Mouse (Mus musculus) spleen, postnatal 10 days (tissue): ENCODE measurements around the gene Mark3.

Experiments used
- DNase-seq, 2 experiments: peaks; one replicate each; pipeline ENCODE4 v3.0.0; 2021 to 2022; ENCODE audit warnings: low spot score in 2 of 2

Mark3 gene

DNA sequence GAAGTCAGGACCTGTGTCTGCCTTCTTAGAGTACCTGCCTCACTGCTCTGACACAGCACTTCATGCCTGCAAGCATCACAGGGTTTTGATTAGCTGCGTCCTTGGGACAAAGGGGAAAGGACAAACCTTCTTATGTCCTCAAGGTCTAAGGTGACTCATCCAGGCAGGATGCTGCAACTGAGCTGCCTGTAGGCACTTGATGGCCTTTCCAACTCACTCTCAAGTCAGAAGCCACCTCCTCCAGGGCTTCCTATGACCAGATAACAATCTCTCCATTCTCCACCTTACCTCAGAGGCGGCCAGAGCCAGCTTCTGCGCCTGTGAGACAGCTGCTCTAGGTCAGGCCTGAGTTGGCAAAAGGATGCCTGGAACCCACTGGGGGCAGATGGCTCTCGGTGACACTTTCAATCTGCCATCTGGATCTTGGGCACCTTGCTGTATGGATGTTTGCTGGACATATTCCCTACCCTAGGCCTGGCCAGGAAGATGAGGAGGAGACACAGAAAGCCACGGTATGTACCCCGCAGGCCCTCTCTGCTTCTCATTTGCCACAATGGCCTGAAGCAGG lies 124.1 kb downstream of the Mark3 start:
- DNase-seq = no peak

DNA sequence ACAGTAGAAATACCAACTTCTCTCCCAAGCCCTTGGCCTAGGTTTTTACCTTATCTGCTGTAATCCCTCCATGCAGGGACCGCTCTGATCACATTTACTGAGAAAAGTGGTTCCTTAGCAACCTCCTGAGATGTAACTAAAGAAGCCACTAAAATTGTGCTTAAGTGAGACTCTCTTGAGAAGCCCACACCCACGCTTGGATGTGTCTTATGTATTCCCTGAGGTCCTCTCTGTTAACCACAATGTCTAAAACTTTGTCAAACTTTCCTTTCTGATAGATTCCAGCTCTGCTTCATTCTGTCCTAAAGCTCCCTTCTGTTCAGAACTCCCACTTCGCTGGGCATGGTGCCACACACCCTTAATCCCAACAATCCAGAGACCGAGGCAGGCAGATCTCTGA lies 125.2 kb downstream of the Mark3 start:
- no peak for DNase-seq

DNA sequence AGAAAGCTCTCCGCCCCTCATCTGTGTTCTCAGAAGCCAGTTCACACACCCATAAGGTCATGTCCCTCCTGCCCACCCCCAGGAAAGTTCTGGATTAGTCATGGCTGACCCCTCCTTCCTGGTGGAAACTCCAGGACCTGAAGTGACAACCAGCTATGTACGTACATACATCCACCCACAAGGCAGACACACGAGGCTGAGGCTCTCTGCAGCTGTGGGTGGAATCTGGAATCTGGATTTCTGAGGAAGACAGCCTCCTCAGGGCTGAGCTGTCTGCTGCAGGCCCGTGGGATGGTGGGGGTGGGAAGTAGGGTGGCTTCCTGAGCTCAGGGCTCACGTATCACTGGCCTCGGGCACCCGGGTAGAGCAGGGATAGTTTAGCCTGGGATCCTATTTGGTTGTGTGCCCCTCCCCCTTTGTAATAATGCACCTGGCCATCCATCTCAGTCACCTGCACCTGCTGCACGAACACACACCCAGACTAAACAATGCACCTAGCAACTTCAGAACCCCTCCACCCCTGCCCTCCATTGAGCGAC lies 126.7 kb downstream of the Mark3 start:
- DNase-seq = no peak

DNA sequence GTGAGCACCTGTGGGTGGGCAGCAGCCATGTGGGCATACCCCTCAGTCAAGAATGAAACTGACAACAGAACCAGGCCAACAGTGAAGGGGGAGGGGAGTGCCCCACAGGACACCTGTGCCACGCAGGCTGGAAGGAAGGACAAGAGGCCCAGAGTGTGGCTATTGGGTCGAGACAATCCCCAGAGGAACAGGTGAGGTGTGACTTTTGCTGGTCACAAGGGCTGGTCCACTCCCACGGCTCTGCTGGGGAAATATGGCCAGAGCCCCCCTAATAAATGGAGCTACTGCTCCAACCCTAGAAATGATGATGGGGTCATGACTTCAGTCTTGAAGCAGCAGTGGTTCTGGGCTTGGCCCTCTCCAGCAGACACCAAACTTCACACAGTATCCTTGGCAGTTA lies 129.0 kb downstream of the Mark3 start:
- no peak for DNase-seq

DNA sequence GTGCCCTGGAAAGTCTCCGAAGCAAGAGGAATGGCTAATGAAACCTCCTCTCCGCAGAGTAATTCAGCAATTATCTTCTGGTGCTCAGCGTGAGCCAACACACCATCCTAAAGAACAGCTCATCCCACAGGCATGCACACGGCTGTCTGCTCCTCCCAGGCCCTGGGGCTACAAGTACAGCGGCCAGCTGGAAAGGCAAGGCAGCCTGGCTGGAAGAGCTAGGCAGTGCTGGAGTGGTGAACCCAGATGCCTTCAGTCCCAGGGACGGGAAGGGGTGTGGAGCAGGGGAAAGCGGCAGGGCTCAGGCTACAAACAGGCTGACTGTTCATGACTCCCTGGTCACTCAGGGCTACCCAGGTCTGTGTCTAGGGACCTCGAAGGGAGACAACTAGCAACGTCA lies 130.3 kb downstream of the Mark3 start:
- no peak for DNase-seq

DNA sequence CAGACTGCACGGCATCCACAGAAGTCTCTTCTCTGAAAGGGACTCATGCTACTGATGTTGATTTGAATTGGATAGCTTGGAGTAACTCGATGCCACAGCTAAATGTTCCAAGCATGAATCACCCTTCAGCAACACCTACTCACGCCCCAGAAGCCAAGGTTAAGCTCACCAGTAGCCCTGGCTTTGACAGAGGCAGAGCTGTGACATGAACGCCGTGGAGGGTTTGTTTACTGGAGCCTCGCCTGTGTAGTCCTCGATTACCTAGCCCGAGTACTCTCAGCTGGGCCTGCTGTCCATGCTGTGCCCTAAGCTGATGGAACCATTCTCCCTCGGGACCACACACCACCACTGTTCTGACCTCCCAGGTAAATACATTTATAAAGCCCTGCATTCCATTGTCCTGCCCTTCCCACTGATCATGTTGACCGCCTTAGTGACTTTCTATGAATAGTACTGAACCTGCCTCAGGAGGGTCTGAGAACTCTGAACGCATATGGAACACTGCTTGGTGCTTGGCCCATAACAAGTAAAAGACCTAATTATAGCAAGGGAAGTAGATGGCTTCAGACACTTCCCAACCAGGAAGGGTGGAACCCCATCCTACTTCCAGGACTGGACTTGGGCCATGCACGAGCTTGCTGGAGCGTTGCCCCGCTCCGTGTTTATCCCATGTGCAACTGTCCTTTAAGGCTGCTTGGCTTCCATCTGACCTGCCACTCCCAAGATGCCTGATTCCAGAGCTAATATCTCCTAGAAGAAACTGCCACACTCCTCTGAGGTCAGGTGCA lies 131.1 kb downstream of the Mark3 start:
- DNase-seq = no peak
